Mouse (Mus musculus): ENCODE results near the gene Scn1b. TPM values are rescaled to one million over a fixed set of nuclear protein-coding genes. Genes with fewer than 3 reads are reported as not detected.

Gene Scn1b
- total and polyA plus RNA-seq, 3 experiments, result 0.30 TPM; not detected in 2

- no peak for TF ChIP-seq MYC (IDR thresholded peaks at IDR 0.05; ENCODE audit: low read depth, low read length)
Measured at GRCm38 (mm10) chr7:31156034-31156928, 29.5 kb upstream of the Scn1b start (continued).

DNA sequence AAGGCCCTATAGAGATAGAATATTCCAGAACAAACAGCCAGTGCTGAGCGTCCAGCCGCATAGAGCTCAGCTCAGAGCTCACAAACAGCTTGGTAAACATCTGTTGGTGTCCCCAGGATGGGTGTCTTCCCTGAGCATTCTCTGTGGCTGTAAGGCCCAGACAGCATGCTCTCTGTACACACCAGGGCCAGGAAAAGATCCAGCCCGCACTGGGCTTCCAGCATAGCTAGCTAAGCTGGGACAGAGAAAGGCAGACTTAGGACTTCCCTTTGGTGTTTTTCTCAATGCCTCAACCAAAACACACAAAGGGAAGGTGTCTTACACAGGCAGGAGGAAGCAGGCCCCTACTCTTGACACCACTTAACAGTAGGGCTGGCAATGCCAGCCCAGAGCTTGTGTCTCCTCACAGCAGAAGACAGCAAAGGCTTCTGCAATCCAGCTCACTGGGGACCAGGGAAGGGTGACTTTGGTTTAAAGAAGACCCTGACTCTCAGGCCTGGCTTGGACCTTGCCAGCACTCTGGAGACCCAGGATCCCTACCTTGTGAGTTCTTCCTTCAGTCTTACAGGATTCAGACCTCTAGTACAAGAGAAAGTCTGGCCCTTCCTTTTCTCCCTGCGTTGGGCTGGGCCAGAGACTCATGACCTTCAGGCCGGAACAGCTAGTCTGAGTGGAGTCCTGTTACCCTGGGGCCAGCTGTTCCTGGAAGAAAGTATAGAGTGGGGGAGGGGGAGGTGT is 28.7 kb upstream of the Scn1b start, which contains the start of gene Gramd1a:
Gramd1a (minus strand) TSS at position 601 of the 738 bp plus-strand sequence.
- Histone ChIP-seq H3K9ac (ENCODE audit: insufficient read depth, low read depth) (peak within 1 kb of the TSS; percentile 90), H3K79me2 (replicated peaks; ENCODE audit: control insufficient read depth, extremely low read depth, insufficient read depth, poor library complexity, severe bottlenecking) (peaks cover 3% of the 10 kb centered on the region; the same call in 1 of the 2 replicates), H3K36me3 (replicated peaks in 1 of 2; ENCODE audit: control insufficient read depth in 1 of 2, insufficient read depth in 1 of 2, low read length in 1 of 2) (peaks cover 0 to 10% of the 10 kb centered on the region in 2 experiments), H3K9me3 (replicated peaks; ENCODE audit: low read length) (peaks cover 3% of the 10 kb centered on the region), H3K4me2 (ENCODE audit: insufficient read depth, low read depth, poor library complexity, severe bottlenecking) (peak within 1 kb of the TSS; percentile 72), H3K27ac (ENCODE audit: insufficient read depth, low read depth) (peak within 1 kb of the TSS; percentile 76), H3K27me3 (replicated peaks) (no peaks in the 10 kb centered on the region), H3K4me1 (ENCODE audit: control insufficient read depth in 1 of 2, insufficient read depth in 2 of 2) (peaks cover 15 to 69% of the 10 kb centered on the region in 2 experiments), H3K4me3 (replicated peaks in 1 of 3; ENCODE audit: low read depth in 2 of 3, low read length in 2 of 3, poor library complexity in 1 of 3) (peak within 1 kb of the TSS; percentile 42 to 58 (median 55))
- peak; percentile 52 for DNase-seq (ENCODE audit: extremely low read depth)
- in situ Hi-C loops (cut with MboI; ENCODE audit: low pct_ligation_motif_present, low pct_unique_long_range_greater_than_20kb, low sequenced_read_pairs) (no loop called here), dilution Hi-C loops (cut with MboI; ENCODE audit: extremely low pct_ligation_motif_present, extremely low pct_unique_long_range_greater_than_20kb, low sequenced_read_pairs) (no loop called here)
- TF ChIP-seq MAZ (IDR thresholded peaks at IDR 0.05; ENCODE audit: low read depth, low read length), result no peak; the same call in 1 of the 2 replicates
- peak; percentile 35; the same call in 1 of the 2 replicates for TF ChIP-seq ETS1 (conservative IDR thresholded peaks at IDR 0.05; ENCODE audit: low read depth, low read length)
- TF ChIP-seq TBP (conservative IDR thresholded peaks at IDR 0.05; ENCODE audit: low read depth, low read length), result no peak
- TF ChIP-seq CHD2 (IDR thresholded peaks at IDR 0.05; ENCODE audit: low read length), result no peak
- no peak for TF ChIP-seq NELFE (IDR thresholded peaks at IDR 0.05; ENCODE audit: low read depth, low read length)
- no peak for TF ChIP-seq PAX5 (IDR thresholded peaks at IDR 0.05; ENCODE audit: low read length)
- TF ChIP-seq IRF4 (IDR thresholded peaks at IDR 0.05; ENCODE audit: low read depth, low read length), result no peak; the same call in none of the 2 replicates
- TF ChIP-seq E2F4 (IDR thresholded peaks at IDR 0.05; ENCODE audit: insufficient replicate concordance, low read depth, low read length), result no peak
- 0 out of 2 replicates have a peak, but pooled peaks have one; percentile 10 for TF ChIP-seq ZMIZ1 (IDR thresholded peaks at IDR 0.05; ENCODE audit: low read depth, low read length)
- 0 out of 2 replicates have a peak, but pooled peaks have one; percentile 22 for TF ChIP-seq TCF12 (IDR thresholded peaks at IDR 0.05; ENCODE audit: low read depth, low read length)
- TF ChIP-seq MEF2A (IDR thresholded peaks at IDR 0.05; ENCODE audit: borderline replicate concordance, low read depth, low read length), result 0 out of 2 replicates have a peak, but pooled peaks have one; percentile 27
- no peak for TF ChIP-seq SMC3 (IDR thresholded peaks at IDR 0.05; ENCODE audit: low read depth, low read length)
- no peak for TF ChIP-seq MAX (IDR thresholded peaks at IDR 0.05; ENCODE audit: low read length)
- TF ChIP-seq KAT2A (IDR thresholded peaks at IDR 0.05; ENCODE audit: insufficient replicate concordance, low read length), result 0 out of 2 replicates have a peak, but pooled peaks have one; percentile 34
- no peak for TF ChIP-seq CTCF (conservative IDR thresholded peaks at IDR 0.05 in 1 of 2, IDR thresholded peaks at IDR 0.05 in 1 of 2; ENCODE audit: low read depth in 2 of 2, low read length in 2 of 2)
